Mouse (Mus musculus) lung, embryonic 16.5 days (tissue): ENCODE measurements at regions not wholly inside any gene's neighbourhood (a gene's known extent, or its start where the extent isn't known, plus 50 kb on each side); places are given as distances from the start of the nearest gene placed in this dataset.

ENCODE experiments used
- ATAC-seq: fragments of 200-750 bp; cut with Nextera tagmentation; 2 replicates; pipeline ENCODE4 v1.8.0; 2017; ENCODE audit warnings: low read depth, mild to moderate bottlenecking, moderate library complexity
- H3K27ac ChIP-seq: fragments of 300-500 bp; sonication (generic); 2 replicates; pipeline ENCODE4 v1.5.1; 2014; ENCODE audit warnings: mild to moderate bottlenecking, control low read depth, low read length
- H3K27me3 ChIP-seq: fragments of 300-500 bp; sonication (generic); 2 replicates; pipeline ENCODE4 v1.6.1; 2014; ENCODE audit warnings: low read depth, low read length, mixed read lengths; ENCODE audit not compliant: control insufficient read depth, insufficient read depth
- H3K36me3 ChIP-seq: fragments of 300-500 bp; sonication (generic); 2 replicates; pipeline ENCODE4 v1.6.1; 2014; ENCODE audit warnings: low read length; ENCODE audit not compliant: control insufficient read depth, insufficient read depth
- H3K4me1 ChIP-seq: fragments of 300-500 bp; sonication (generic); replicated peaks from 2 replicates; pipeline ENCODE4 v1.6.1; 2014; ENCODE audit warnings: low read length, mixed read lengths; ENCODE audit not compliant: control insufficient read depth, insufficient read depth
- H3K4me2 ChIP-seq: fragments of 300-500 bp; sonication (generic); 2 replicates; pipeline ENCODE4 v1.6.1; 2014; ENCODE audit warnings: low read depth, low read length, control low read depth
- H3K4me3 ChIP-seq: fragments of 300-500 bp; sonication (generic); 2 replicates; pipeline ENCODE4 v1.5.1; 2014; ENCODE audit warnings: mild to moderate bottlenecking, low read length, control low read depth
- H3K9ac ChIP-seq: fragments of 300-500 bp; sonication (generic); 2 replicates; pipeline ENCODE4 v1.6.1; 2014; ENCODE audit warnings: low read length, control low read depth
- H3K9me3 ChIP-seq: fragments of 300-500 bp; sonication (generic); 2 replicates; pipeline ENCODE4 v1.6.1; 2016; ENCODE audit warnings: low read length; ENCODE audit not compliant: control insufficient read depth
- WGBS: fragments of 180-500 bp; shearing (Covaris S2); extraction: QIAGEN DNeasy Blood & Tissue Kit; methylation state at CpG from one replicate; pipeline ENCODE4 v1.1.7; 2014; 5-methylcytosine and 5-hydroxymethylcytosine counted together

GRCm38 (mm10) chr16:73768706-73769105, 642.9 kb downstream of the Robo2 start:
- Histone ChIP-seq H3K27me3 (no peaks in the 10 kb centered on the region), H3K4me2 (no peak overlapping the region), H3K27ac (no peak overlapping the region), H3K36me3 (no peaks in the 10 kb centered on the region), H3K9ac (no peak overlapping the region), H3K4me1 (no peaks in the 10 kb centered on the region), H3K4me3 (no peak overlapping the region), H3K9me3 (no peaks in the 10 kb centered on the region)
- 98% methylated on average over 2 of the region's 2 CpGs for WGBS
- ATAC-seq: no peak

- no peak overlapping the region for H3K4me2 ChIP-seq
- H3K9ac ChIP-seq: no peak overlapping the region
- no peak for ATAC-seq
- 82% methylated on average over 3 of the region's 3 CpGs for WGBS
- H3K4me1 ChIP-seq: no peaks in the 10 kb centered on the region
- no peak overlapping the region for H3K27ac ChIP-seq
- H3K27me3 ChIP-seq: no peaks in the 10 kb centered on the region
- no peaks in the 10 kb centered on the region for H3K9me3 ChIP-seq
- no peak overlapping the region for H3K4me3 ChIP-seq
- H3K36me3 ChIP-seq: no peaks in the 10 kb centered on the region
Measured at GRCm38 (mm10) chr16:73765184-73765583, 646.4 kb downstream of the Robo2 start.

GRCm38 (mm10) chr16:73760921-73761320, 650.7 kb downstream of the Robo2 start:
- H3K4me2 ChIP-seq: no peak overlapping the region
- WGBS: 59% methylated on average over 3 of the region's 3 CpGs
- no peaks in the 10 kb centered on the region for H3K36me3 ChIP-seq
- H3K4me3 ChIP-seq: no peak overlapping the region
- no peak overlapping the region for H3K27ac ChIP-seq
- no peaks in the 10 kb centered on the region for H3K9me3 ChIP-seq
- ATAC-seq: no peak
- H3K27me3 ChIP-seq: no peaks in the 10 kb centered on the region
- H3K4me1 ChIP-seq: no peaks in the 10 kb centered on the region
- H3K9ac ChIP-seq: no peak overlapping the region

- H3K9me3 ChIP-seq: no peaks in the 10 kb centered on the region
- H3K9ac ChIP-seq: no peak overlapping the region
- no peaks in the 10 kb centered on the region for H3K27me3 ChIP-seq
- no peaks in the 10 kb centered on the region for H3K36me3 ChIP-seq
- no peak overlapping the region for H3K4me2 ChIP-seq
- ATAC-seq: no peak
- no peaks in the 10 kb centered on the region; the same call in 1 of the 2 replicates for H3K4me1 ChIP-seq
- H3K27ac ChIP-seq: no peak overlapping the region
- 60% methylated on average over 5 of the region's 5 CpGs for WGBS
- H3K4me3 ChIP-seq: no peak overlapping the region
Measured at GRCm38 (mm10) chr16:73758872-73759271, 652.8 kb downstream of the Robo2 start.

GRCm38 (mm10) chr16:73754302-73754701, 657.3 kb downstream of the Robo2 start:
- H3K4me3 ChIP-seq: no peak overlapping the region

GRCm38 (mm10) chr16:73728297-73728696, 683.3 kb downstream of the Robo2 start:
- H3K4me1 ChIP-seq: no peaks in the 10 kb centered on the region
- no peaks in the 10 kb centered on the region for H3K9me3 ChIP-seq
- H3K9ac ChIP-seq: no peak overlapping the region
- no peaks in the 10 kb centered on the region for H3K27me3 ChIP-seq
- no peak overlapping the region for H3K4me2 ChIP-seq
- H3K36me3 ChIP-seq: no peaks in the 10 kb centered on the region
- no peak overlapping the region for H3K4me3 ChIP-seq
- H3K27ac ChIP-seq: no peak overlapping the region
- no peak for ATAC-seq
- 83% methylated on average over 7 of the region's 7 CpGs for WGBS

More at GRCm38 (mm10) chr16:73754302-73754701, 657.3 kb downstream of the Robo2 start:
- no peaks in the 10 kb centered on the region for H3K36me3 ChIP-seq
- 47% methylated on average over 5 of the region's 5 CpGs for WGBS
- H3K4me2 ChIP-seq: no peak overlapping the region
- ATAC-seq: peak; percentile 23
- no peaks in the 10 kb centered on the region; the same call in 1 of the 2 replicates for H3K4me1 ChIP-seq
- H3K9ac ChIP-seq: no peak overlapping the region
- H3K27me3 ChIP-seq: no peaks in the 10 kb centered on the region
- no peaks in the 10 kb centered on the region for H3K9me3 ChIP-seq
- no peak overlapping the region for H3K27ac ChIP-seq

GRCm38 (mm10) chr16:73719691-73720090, 691.9 kb downstream of the Robo2 start:
- H3K4me2 ChIP-seq: no peak overlapping the region
- no peaks in the 10 kb centered on the region for H3K36me3 ChIP-seq
- no peaks in the 10 kb centered on the region for H3K9me3 ChIP-seq
- no peak overlapping the region for H3K9ac ChIP-seq
- H3K4me1 ChIP-seq: no peaks in the 10 kb centered on the region
- ATAC-seq: no peak
- H3K27me3 ChIP-seq: no peaks in the 10 kb centered on the region
- no peak overlapping the region for H3K27ac ChIP-seq
- 52% methylated on average over 3 of the region's 3 CpGs for WGBS
- no peak overlapping the region for H3K4me3 ChIP-seq

- no peak for ATAC-seq
- no peaks in the 10 kb centered on the region for H3K27me3 ChIP-seq
- WGBS: 37% methylated on average over 5 of the region's 5 CpGs
- no peak overlapping the region for H3K9ac ChIP-seq
- no peaks in the 10 kb centered on the region for H3K4me1 ChIP-seq
- H3K9me3 ChIP-seq: no peaks in the 10 kb centered on the region
- no peaks in the 10 kb centered on the region for H3K36me3 ChIP-seq
- no peak overlapping the region for H3K27ac ChIP-seq
- no peak overlapping the region for H3K4me3 ChIP-seq
- no peak overlapping the region for H3K4me2 ChIP-seq
Measured at GRCm38 (mm10) chr16:73716301-73716700, 695.3 kb downstream of the Robo2 start.

GRCm38 (mm10) chr16:73707051-73707450, 704.6 kb downstream of the Robo2 start:
- no peaks in the 10 kb centered on the region for H3K9me3 ChIP-seq
- H3K27ac ChIP-seq: no peak overlapping the region
- H3K4me1 ChIP-seq: no peaks in the 10 kb centered on the region
- no peaks in the 10 kb centered on the region for H3K27me3 ChIP-seq
- no peak for ATAC-seq
- WGBS: 87% methylated on average over 1 of the region's 1 CpGs
- no peak overlapping the region for H3K9ac ChIP-seq
- no peaks in the 10 kb centered on the region for H3K36me3 ChIP-seq
- no peak overlapping the region for H3K4me2 ChIP-seq
- H3K4me3 ChIP-seq: no peak overlapping the region

GRCm38 (mm10) chr16:73689274-73689673, 722.4 kb downstream of the Robo2 start:
- Histone ChIP-seq H3K4me1 (no peaks in the 10 kb centered on the region), H3K27ac (no peak overlapping the region), H3K27me3 (no peaks in the 10 kb centered on the region), H3K9ac (no peak overlapping the region), H3K4me2 (no peak overlapping the region), H3K36me3 (no peaks in the 10 kb centered on the region), H3K9me3 (no peaks in the 10 kb centered on the region), H3K4me3 (no peak overlapping the region)
- WGBS: 71% methylated on average over 11 of the region's 11 CpGs
- ATAC-seq: no peak
